Mouse (Mus musculus) embryonic facial prominence, embryonic 12.5 days (tissue): ENCODE data around the gene Il11ra1. TPM values are rescaled to one million over a fixed set of nuclear protein-coding genes. Genes with fewer than 3 reads are reported as not detected.
"Not testable (repeated sequence)": the region's sequence is repeated elsewhere in the genome, so short reads cannot be mapped to it uniquely, and the experiment has no call there.

ENCODE experiments used
- ATAC-seq: fragments of 200-750 bp; cut with Nextera tagmentation; 2 replicates; pipeline ENCODE4 v1.8.0; 2017; ENCODE audit not compliant: insufficient number of reproducible peaks, insufficient read depth, low FRiP score, low TSS enrichment
- H3K27ac ChIP-seq: fragments of 300-500 bp; sonication (generic); 2 replicates; pipeline ENCODE4 v1.5.1; 2016; ENCODE audit warnings: mild to moderate bottlenecking
- H3K27me3 ChIP-seq: fragments of 300-500 bp; sonication (generic); 2 replicates; pipeline ENCODE4 v1.6.1; 2016; ENCODE audit warnings: mild to moderate bottlenecking, moderate library complexity
- H3K36me3 ChIP-seq: fragments of 300-500 bp; sonication (generic); 2 replicates; pipeline ENCODE4 v1.6.1; 2016; ENCODE audit warnings: mild to moderate bottlenecking
- H3K4me1 ChIP-seq: fragments of 300-500 bp; sonication (generic); 2 replicates; pipeline ENCODE4 v1.6.1; 2016
- H3K4me2 ChIP-seq: fragments of 300-500 bp; sonication (generic); replicated peaks from 2 replicates; pipeline ENCODE4 v1.6.1; 2016; ENCODE audit warnings: mild to moderate bottlenecking, moderate library complexity
- H3K4me3 ChIP-seq: fragments of 300-500 bp; sonication (generic); 2 replicates; pipeline ENCODE4 v1.5.1; 2016; ENCODE audit warnings: mild to moderate bottlenecking
- H3K9ac ChIP-seq: fragments of 300-500 bp; sonication (generic); 2 replicates; pipeline ENCODE4 v1.6.1; 2016; ENCODE audit warnings: mild to moderate bottlenecking, moderate library complexity
- H3K9me3 ChIP-seq: fragments of 300-500 bp; sonication (generic); 2 replicates; pipeline ENCODE4 v1.6.1; 2016; ENCODE audit warnings: mild to moderate bottlenecking, moderate library complexity
- WGBS: fragments of 180-500 bp; shearing (Covaris S2); methylation state at CpG from one replicate; pipeline ENCODE4 v1.1.7; 2016; 5-methylcytosine and 5-hydroxymethylcytosine counted together
- polyA plus RNA-seq: library from polyadenylated mRNA; unstranded; fragments of >200 nt; fragmentation: Nextera tagmentation; extraction: Ambion mirVana; gene quantifications from 2 replicates; pipeline ENCODE4 v1.2.1, GENCODE M21; 2016

The Il11ra1 gene
- polyA plus RNA-seq, 1 experiment from 2014 or later: 358 TPM

GRCm38 (mm10) chr4:41758701-41759100 lies 58.9 kb downstream of the Il11ra1 start:
- Histone ChIP-seq H3K9ac (no peak overlapping the region), H3K27ac (no peak overlapping the region), H3K36me3 (peaks cover 8% of the 10 kb centered on the region; the same call in 1 of the 2 replicates), H3K9me3 (no peaks in the 10 kb centered on the region), H3K4me2 (no peak overlapping the region), H3K4me3 (no peak overlapping the region), H3K27me3 (no peaks in the 10 kb centered on the region), H3K4me1 (peaks cover 37% of the 10 kb centered on the region)
- no peak for ATAC-seq
- WGBS: 90% methylated on average over 4 of the region's 4 CpGs

DNA sequence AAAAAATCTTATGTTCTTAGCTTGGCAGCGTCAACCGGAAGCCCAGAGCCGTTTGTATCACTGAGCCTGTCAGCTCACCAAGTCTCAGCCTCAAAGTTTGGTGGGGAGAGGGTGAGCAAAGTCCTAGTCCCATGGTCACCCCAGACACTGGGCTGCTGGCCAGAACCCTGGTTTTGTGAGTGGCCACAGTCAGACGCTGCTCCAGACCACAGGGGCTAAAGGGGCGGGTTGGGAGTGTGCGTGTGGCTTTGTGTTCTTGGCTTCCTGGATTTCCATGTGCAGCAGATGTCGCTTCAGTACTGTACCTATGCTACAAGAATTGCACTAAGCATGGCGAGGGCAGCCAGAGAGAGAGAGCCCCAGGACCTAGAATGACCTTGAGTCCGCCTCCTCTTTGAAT lies 59.4 kb downstream of the Il11ra1 start:
- H3K9ac ChIP-seq: no peak overlapping the region
- H3K27me3 ChIP-seq: no peaks in the 10 kb centered on the region
- H3K36me3 ChIP-seq: peaks cover 8% of the 10 kb centered on the region; the same call in 1 of the 2 replicates
- 0 out of 2 replicates have a peak overlapping the region, but pooled peaks have one; percentile 98 for H3K27ac ChIP-seq
- H3K4me1 ChIP-seq: peaks cover 37% of the 10 kb centered on the region
- 85% methylated on average over 9 of the region's 9 CpGs for WGBS
- H3K4me2 ChIP-seq: no peak overlapping the region
- no peak for ATAC-seq
- no peaks in the 10 kb centered on the region for H3K9me3 ChIP-seq
- no peak overlapping the region for H3K4me3 ChIP-seq

GRCm38 (mm10) chr4:41759656-41760287 lies 60.0 kb downstream of the Il11ra1 start:
- Histone ChIP-seq H3K4me1 (peaks cover 34% of the 10 kb centered on the region), H3K27me3 (no peaks in the 10 kb centered on the region), H3K36me3 (peaks cover 8% of the 10 kb centered on the region; the same call in 1 of the 2 replicates), H3K9me3 (no peaks in the 10 kb centered on the region), H3K9ac (peak overlapping the region; percentile 68), H3K4me3 (peak overlapping the region; percentile 60), H3K4me2 (peak overlapping the region; percentile 85), H3K27ac (peak overlapping the region; percentile 98)
- 28% methylated on average over 6 of the region's 6 CpGs for WGBS
- ATAC-seq: no peak

DNA sequence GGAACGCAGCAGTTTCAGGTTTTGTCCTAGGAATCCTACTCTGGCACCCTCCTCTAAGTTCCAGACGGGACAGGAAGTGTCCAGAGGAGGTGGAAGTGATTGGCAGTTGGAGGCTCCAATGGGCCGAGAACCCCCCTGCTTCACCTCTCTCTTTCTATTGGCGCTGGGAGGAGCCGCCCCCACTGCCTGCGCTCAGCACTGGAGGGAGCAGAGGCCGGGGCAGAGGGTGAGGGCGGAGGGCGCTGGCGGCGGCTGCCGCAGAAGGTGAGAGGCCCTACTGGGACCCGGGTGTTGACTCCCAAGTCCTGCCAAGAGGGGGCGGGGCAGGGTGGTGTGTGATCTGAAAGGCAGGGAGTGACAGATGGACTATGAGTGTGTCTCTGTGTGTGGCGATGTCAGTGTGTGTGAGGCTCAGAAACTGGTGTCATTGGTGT lies 60.5 kb downstream of the Il11ra1 start:
- Histone ChIP-seq H3K27ac (peak overlapping the region; percentile 98), H3K27me3 (no peaks in the 10 kb centered on the region), H3K4me2 (peak overlapping the region; percentile 85), H3K36me3 (peaks cover 8% of the 10 kb centered on the region; the same call in 1 of the 2 replicates), H3K9me3 (no peaks in the 10 kb centered on the region), H3K4me3 (peak overlapping the region; percentile 60), H3K4me1 (peaks cover 32% of the 10 kb centered on the region), H3K9ac (peak overlapping the region; percentile 68)
- under 1% methylated on average over 15 of the region's 15 CpGs for WGBS
- ATAC-seq: peak; percentile 87

DNA sequence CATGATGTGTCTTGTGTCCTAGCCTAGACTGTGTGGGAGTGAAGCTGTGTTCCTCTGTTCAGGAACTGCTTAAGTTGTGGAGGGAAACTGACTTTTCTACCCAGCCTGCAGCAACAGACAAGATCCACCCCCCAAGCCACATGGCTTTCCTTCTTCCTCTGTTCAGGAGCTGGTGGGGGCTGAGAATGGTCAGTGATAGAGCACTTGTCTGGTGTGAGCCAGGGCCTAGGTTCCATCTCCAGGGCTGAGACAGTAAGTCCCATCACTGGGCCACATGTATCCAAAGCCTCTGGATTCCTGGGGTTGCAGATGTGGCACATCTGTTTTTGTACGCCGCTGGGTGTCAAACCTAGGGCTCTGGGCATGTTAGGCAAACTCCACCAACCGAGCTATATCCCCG lies 61.1 kb downstream of the Il11ra1 start:
- Histone ChIP-seq H3K4me3 (peak overlapping the region; percentile 60), H3K4me1 (peaks cover 32% of the 10 kb centered on the region), H3K27ac (peak overlapping the region; percentile 98), H3K9me3 (no peaks in the 10 kb centered on the region), H3K9ac (peak overlapping the region; percentile 68), H3K27me3 (no peaks in the 10 kb centered on the region), H3K36me3 (peaks cover 12% of the 10 kb centered on the region), H3K4me2 (peak overlapping the region; percentile 85)
- ATAC-seq: no peak
- 53% methylated on average over 4 of the region's 4 CpGs for WGBS

DNA sequence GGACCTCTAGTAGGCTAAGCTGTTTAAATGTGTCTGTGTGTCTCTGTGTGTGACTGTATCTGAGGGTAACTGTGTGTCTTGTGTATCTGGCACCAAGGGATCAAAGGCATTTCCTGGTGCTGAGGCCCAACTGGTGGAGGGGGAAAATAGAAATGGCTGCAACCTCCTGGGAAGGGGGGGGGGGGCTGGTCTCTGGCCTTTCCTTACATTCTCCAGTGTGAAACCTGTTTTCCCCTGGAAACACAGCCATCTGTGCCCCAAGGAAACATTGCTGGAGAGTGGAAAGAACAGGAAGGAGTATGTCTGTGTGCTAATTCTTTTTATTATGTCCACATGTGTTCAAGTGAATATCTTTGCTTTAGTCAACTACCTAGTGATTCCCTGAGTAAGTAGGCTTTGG lies 61.9 kb downstream of the Il11ra1 start:
- peak overlapping the region; percentile 98 for H3K27ac ChIP-seq
- no peaks in the 10 kb centered on the region for H3K9me3 ChIP-seq
- H3K4me1 ChIP-seq: peaks cover 30% of the 10 kb centered on the region
- peaks cover 18% of the 10 kb centered on the region for H3K36me3 ChIP-seq
- H3K4me2 ChIP-seq: peak overlapping the region; percentile 85
- peak overlapping the region; percentile 68 for H3K9ac ChIP-seq
- peak overlapping the region; percentile 60 for H3K4me3 ChIP-seq
- no peak for ATAC-seq
- no peaks in the 10 kb centered on the region for H3K27me3 ChIP-seq

GRCm38 (mm10) chr4:41762099-41762687 lies 62.4 kb downstream of the Il11ra1 start:
- H3K27me3 ChIP-seq: no peaks in the 10 kb centered on the region
- peak overlapping the region; percentile 68 for H3K9ac ChIP-seq
- peaks cover 18% of the 10 kb centered on the region for H3K36me3 ChIP-seq
- H3K4me2 ChIP-seq: peak overlapping the region; percentile 85
- H3K9me3 ChIP-seq: no peaks in the 10 kb centered on the region
- WGBS: 20% methylated on average over 8 of the region's 8 CpGs
- H3K27ac ChIP-seq: peak overlapping the region; percentile 98
- peak; percentile 59 for ATAC-seq
- H3K4me1 ChIP-seq: peaks cover 30% of the 10 kb centered on the region
- H3K4me3 ChIP-seq: peak overlapping the region; percentile 60

GRCm38 (mm10) chr4:41762688-41763114 lies 62.9 kb downstream of the Il11ra1 start:
- WGBS: 15% methylated on average over 8 of the region's 8 CpGs

DNA sequence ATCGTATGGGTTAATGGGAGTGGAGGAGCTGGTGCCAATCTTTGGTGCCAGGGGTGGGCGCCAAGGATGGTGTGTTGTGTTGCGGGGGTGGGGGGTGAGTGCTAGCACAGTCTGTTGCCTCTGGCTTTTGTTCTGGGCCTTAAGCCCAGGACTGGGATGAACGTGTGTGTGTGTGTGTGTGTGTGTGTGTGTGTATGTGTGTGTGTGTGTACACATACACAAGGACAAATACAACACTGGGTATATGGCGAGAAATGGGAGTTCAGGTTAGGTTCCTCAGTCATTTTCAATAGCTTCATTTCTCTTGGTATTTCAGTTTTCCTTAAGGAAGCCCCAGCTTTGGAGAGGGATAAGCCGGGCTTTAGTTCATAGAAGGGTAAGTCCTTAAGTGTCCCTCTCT lies 63.4 kb downstream of the Il11ra1 start:
- H3K9ac ChIP-seq, H3K27me3 ChIP-seq, H3K9me3 ChIP-seq, ATAC-seq: not testable (repeated sequence)
- peak overlapping the region; percentile 98 for H3K27ac ChIP-seq
- WGBS: 54% methylated on average over 5 of the region's 6 CpGs
- H3K36me3 ChIP-seq: peaks cover 22% of the 10 kb centered on the region
- peak overlapping the region; percentile 85 for H3K4me2 ChIP-seq
- H3K4me1 ChIP-seq: peaks cover 30% of the 10 kb centered on the region
- H3K4me3 ChIP-seq: peak overlapping the region; percentile 60

More at GRCm38 (mm10) chr4:41762688-41763114, 62.9 kb downstream of the Il11ra1 start:
- peak overlapping the region; percentile 98 for H3K27ac ChIP-seq
- H3K4me1 ChIP-seq: peaks cover 30% of the 10 kb centered on the region
- H3K4me2 ChIP-seq: peak overlapping the region; percentile 85
- not testable (repeated sequence) for H3K27me3 ChIP-seq, H3K9me3 ChIP-seq
- peak; percentile 77 for ATAC-seq
- peak overlapping the region; percentile 68 for H3K9ac ChIP-seq
- peaks cover 18% of the 10 kb centered on the region for H3K36me3 ChIP-seq
- peak overlapping the region; percentile 60 for H3K4me3 ChIP-seq

DNA sequence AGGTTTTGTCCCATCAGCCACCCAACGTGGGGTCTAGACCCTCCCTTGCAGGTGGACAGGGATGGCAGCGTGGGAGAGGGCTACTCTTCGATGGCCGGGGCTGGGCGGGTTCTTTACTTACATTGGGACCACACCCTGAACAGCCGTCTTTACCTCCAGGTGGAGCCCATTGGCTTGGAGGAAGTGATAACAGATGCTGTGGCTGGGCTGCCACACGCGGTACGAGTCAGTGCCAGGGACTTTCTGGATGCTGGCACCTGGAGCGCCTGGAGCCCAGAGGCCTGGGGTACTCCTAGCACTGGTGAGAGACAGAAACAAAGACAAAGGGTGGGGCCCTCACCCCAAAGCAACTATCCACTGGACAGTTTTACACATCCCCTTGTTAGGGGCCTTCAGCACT lies 67.5 kb downstream of the Il11ra1 start:
- 88% methylated on average over 10 of the region's 10 CpGs for WGBS
- not testable (repeated sequence) for H3K9me3 ChIP-seq, ATAC-seq, H3K27ac ChIP-seq, H3K4me3 ChIP-seq, H3K4me1 ChIP-seq, H3K9ac ChIP-seq, H3K4me2 ChIP-seq, H3K27me3 ChIP-seq
- H3K36me3 ChIP-seq: peaks cover 23% of the 10 kb centered on the region

GRCm38 (mm10) chr4:41772946-41773345 lies 73.2 kb downstream of the Il11ra1 start:
- not testable (repeated sequence) for H3K27me3 ChIP-seq, H3K27ac ChIP-seq, ATAC-seq, H3K9ac ChIP-seq, H3K4me1 ChIP-seq, H3K9me3 ChIP-seq, H3K36me3 ChIP-seq
- H3K4me3 ChIP-seq: peak overlapping the region; percentile 22
- 6% methylated on average over 10 of the region's 16 CpGs for WGBS
- H3K4me2 ChIP-seq: peak overlapping the region; percentile 38; the same call in 1 of the 2 replicates

DNA sequence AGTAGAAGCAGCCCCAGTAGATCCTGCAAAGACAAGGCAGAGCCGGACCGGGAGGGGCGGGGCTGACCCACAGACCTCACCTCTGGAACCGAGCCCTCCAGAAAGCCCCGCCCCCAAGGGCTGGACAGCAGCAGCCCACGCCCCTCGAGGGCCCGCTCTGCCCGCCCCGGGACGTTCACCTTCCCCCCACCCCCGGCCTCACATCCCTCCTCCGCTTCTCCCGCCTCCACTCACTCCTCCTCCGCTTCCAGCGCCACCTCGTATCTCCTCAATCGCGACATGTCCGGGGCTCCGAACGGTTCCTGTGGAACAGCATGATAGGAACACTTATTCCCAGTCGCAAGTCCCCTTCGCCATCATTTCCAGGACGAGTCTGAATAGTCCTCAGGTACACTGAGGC lies 73.7 kb downstream of the Il11ra1 start:
- not testable (repeated sequence) for H3K27me3 ChIP-seq, H3K36me3 ChIP-seq, H3K9me3 ChIP-seq, ATAC-seq, H3K4me1 ChIP-seq, H3K27ac ChIP-seq
- Histone ChIP-seq H3K9ac (0 out of 2 replicates have a peak overlapping the region, but pooled peaks have one; percentile 40), H3K4me3 (peak overlapping the region; percentile 42), H3K4me2 (peak overlapping the region; percentile 46)
- WGBS: under 1% methylated on average over 25 of the region's 25 CpGs
